Mouse (Mus musculus) gastrocnemius, postnatal 25 days (tissue): ENCODE results near the gene Kpnb1. TPM values are rescaled to one million over a fixed set of nuclear protein-coding genes. Genes with fewer than 3 reads are reported as not detected.

Experiments used
- DNase-seq: peaks from one replicate; pipeline ENCODE4 v3.0.0; 2022
- total RNA-seq, 2 experiments: library from RNA; stranded (reverse); gene quantifications; 1 replicate in 1 of 2; 2 replicates in 1 of 2; pipeline ENCODE4 v1.2.3; 2021

Gene Kpnb1
- total RNA-seq, 2 experiments from 2014 or later: 48.9 to 53.5 TPM

DNA sequence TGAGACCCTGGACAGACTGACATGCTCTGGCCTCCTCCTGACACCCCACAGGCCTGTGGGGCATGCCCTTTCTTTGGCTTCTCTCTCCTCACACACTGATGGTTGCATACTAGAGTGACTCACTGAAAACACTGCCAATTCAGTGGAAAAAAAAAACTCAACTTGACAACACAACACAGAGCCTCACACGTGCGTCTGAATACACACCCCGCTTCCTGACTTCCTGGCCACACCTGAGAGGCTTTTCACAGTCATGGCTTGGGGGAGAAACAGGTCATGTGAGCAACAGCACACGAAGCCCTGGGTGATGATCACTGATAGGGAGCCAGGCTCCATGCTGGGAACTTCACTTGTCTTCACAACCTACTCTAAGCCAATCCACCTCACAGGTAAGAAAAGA, 46.9 kb downstream of the Kpnb1 start:
- DNase-seq: no peak

DNA sequence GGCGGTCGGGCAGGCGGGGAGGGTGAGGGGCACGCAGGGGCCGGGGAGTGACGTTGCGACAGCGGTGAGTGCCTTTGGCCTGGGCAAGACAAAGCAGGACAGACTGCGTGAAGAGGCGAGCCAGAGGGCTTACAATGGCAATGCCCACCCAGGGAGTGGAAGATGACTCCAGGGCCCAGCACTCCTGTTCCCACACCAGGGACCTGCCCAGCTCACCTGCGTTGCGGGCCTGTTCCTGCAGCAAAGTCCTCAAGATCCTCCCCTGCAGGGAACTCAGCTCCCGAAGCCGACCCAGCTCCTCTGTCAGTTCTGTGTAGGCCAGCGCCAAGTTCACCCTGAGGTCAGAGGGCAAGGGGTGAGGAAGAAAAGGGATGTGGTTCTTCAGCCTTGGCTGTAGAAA, 48.4 kb downstream of the Kpnb1 start:
- DNase-seq: no peak

DNA sequence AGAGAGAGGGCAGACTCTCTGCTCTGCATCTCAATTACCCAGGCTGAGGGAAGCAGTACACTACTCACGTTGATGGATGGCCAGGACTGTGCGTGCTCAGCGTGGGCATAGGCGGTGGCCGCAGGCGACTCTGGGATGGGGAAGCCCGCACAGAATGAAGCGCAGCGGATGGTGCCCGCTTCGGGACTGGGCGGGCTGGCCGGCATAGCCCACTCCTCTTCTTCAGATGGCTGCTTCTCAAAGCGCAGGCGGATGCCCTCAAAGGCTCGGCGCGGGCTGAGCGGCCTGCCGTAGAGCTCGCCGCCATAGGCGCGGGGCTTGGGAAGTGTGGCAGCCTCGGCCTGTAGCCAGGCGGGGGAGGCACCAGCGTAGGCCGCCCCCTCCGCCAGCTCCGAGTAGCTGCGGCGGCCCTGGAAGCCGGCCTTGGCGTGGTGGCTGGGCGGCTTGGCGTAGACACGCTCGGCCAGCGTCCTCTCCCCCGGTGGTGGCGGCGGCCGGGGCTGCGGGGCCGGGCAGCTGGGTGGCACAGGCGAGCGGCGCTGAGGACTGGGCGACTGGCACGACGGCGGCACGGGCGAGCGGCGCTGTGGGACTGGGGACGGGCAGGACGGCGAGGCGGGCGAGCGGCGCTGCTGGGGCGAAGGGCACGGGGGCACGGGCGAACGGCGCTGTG, 49.0 kb downstream of the Kpnb1 start:
- DNase-seq: no peak

DNA sequence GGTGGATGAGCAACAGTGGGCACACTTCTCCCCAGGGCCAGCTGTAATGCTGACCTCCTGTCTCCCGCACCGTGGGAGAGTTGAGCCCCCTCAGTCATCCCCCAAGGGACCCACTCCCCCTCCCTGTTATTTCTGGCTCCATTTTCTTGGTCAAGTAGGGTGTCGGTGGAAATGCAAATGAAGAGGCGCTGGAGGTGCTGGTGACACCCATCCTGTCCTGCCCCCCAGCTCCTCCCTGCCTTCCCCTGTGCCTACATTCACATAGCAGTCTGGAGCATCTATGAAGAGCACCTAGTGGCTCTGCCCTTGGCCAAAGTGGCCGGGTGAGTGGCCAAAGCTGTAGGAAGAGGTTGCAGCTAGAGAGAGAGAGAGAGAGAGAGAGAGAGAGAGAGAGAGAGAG, 54.4 kb downstream of the Kpnb1 start:
- no peak for DNase-seq

DNA sequence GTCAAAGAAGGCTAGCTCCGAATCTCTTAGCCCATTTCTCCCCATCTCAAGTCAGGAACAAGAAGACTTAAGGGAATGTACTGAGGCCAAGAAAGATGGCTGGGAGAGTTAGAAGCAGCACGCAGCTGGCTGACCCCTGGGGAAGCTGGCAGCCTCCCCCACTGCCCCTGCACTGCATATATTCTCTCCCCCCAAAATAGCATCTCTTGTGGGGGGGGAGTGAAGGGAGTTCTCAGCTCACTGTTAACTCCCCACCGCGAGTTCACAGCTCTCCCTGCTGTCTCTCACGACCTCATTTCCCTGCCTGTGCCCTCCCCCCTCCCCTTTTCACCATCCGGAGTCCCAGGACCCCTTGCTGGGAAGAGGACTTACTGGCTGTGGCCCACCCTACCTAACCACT, 55.5 kb downstream of the Kpnb1 start:
- no peak for DNase-seq

DNA sequence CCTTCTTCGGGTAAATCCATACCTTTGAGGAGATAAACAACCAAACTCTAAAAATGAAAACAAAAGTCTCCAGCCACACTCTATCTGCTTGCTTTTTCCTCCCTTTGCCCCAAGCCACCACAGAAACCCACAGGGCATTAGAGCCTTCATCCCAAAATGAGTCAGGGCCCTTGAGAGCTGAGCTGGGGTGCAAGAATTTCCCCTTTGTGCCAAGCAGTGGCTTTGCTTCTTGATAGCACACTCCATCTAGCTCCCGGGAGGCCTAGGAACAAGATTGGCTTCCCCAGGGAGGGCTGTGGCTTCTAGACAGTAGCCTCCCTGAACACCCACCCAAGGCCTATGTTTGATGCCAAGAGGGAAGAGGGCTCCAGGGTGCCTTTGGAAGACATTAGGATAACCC, 56.0 kb downstream of the Kpnb1 start:
- DNase-seq: no peak

DNA sequence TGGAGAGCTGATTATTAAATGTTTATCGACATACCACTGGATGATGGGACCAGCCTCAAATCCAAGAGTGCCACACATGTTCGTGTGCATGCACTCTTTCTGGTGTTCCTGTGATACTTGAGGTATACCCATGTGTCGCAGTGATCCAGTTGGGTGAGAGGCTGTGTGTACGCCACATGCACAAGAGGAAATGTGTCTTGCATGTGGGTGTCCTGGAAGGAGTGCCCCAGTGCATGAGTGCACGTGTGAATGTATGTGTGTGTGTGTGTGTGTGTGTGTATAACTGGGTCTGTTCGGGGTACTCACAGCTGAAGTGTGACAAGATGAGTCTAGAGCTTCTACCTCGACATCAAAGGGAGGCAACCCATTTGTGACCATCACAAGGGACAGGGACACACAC, 57.4 kb downstream of the Kpnb1 start:
- DNase-seq: no peak

DNA sequence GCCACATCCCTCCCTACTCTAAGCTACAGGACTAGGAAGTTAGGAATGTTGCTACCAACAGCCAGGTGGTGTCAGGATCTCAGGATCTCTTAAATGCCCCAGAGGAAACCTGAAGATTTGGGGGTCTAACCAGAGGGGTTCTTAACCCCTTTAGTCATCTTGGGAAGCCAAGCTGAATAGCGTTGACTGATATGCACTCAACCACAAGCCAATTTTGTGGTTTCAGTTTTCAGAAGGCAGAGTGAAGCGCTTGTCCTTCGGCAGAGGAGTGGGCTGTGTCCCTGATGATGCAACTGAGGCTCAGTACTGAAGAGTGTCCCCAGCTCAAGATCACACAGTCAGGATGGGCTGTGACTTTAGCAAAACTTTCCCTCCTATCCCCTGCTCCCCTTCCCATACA, 58.7 kb downstream of the Kpnb1 start:
- DNase-seq: no peak

DNA sequence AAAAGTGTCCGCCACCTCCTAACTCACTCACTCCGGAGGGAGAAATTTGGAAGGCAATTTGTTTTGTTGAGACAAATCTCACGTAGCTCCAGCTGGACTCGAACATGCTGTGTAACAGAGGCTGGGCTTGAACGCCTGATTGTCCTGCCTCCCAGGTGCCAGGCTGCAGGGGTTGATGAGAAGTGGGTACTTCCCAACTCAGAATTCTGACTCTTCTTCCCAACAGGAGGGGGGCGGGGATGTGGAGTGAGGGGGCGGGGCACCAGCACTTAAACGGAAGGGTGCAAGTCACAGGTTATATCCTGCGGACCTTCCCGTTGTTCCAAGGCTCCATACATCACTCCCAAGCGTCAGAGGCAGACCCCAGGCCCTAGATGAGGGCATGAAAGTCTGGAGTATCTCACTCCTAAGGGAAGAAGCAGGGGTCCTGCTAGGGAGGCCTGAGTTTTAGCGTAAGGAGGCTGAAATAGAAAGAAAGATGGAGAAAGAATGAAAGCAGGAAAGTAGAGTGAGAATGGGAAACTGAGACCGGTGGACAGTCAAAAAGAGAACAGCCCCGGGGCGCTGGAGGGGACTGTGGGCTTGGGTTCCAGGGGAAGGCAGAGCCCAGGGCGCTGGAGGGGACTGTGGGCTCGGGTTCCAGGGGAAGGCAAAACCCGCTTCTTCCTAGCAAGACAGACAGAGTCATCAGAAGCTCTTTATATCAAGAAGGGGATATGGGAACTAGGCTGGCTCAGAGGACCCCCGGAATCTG, 60.0 kb downstream of the Kpnb1 start:
- DNase-seq: no peak

DNA sequence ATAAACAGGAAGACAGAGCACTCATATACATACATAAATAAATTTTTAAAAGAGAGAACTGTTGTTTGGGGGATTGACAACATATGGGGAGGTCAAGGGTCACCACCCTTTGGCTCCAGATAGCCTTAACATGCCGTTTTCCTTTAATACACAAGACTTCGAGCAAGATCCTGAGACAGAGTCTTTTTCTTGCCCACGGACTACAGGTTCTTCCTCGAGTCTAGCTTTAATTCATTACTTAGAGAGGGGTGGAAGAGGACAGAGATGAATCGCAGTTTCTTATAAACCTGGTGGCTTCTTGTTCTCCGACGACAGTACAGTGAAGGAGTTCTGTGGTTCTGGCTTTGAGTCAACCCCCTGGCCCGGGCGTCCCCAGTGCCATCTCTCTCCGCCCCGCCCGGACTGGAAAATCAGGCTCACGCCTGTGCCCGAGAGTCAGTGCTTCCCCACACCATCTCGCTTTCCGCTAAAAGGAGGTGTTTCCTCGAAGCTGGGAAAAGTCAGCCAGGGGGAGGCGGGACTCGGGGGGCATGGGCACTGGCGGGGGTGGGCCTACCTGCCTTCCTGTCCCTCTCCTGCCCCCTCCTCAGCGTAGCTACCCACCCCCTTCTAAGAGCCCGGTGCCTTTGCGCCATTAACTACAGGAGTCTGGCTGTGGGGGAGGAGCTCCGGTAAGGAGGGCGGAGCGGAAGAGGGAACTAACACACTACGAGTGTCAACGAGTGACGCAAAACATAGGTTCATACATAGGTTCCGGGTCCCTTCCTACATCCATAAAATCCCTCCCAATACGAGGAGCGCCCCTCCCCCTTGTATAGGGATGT, 60.8 kb downstream of the Kpnb1 start:
- no peak for DNase-seq

DNA sequence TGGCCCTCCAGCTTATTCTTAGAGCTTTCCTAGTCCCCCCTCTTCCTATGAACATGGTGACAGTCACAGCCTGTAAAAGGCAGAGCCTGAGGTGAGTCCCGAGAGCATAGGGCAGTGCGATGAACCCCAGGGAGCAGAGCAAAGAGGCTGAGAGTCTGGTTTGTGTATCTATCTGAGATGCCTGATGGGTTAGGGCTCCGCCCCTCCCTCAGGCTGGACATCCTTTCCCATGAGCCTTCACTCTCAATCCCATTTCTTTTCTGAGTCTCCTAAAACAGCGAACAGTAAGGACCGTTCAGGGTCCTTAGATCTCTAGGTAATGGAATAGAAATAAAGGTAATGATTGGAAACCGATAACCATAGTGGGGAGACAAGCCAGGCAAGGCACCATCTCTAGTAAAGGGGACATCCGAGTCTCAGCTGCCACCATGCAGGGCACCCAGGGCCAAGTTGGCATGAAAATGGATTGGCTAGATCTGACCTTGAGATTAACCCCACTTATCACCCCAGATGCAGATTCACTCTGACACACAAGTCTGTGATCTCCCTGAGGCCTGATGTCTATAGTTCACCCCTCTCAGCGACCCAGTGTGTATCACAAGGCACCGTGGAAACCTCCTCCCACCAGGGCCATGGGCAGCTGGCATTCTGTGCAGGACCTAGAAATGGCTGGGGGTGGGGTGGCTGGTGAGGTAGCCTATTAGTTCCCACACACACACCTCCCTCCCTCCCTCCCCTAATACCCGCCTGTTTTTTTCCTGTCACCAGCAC, 63.2 kb downstream of the Kpnb1 start:
- no peak for DNase-seq

DNA sequence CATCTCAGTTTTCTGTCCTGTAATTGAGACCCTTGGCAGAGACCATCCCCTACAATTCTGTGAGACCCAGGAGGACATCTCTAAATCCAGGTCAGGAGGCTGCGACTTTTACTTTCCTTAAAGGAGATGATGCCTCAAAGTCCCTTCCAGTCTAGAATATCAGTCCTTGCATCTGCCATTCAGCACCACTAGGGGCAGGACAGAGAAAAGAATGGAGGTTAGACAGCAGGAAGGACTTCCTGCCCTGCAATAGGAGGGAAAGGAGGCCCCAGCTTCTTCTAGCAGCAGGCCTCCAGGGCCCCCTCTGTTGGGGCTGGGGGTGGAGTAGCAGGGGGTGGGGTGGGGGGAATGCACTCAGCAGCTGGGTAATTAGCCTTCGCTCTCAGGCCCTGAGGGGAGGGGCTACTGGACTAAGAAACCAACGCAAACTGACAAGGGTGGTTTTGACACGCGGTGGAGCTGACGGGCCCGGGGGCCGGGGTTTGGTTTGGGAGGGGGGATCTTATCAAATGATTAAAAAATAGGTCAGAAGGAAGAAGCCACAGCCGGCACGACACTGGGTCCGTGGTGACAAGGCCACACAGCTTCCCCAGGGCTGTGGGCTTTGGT, 64.3 kb downstream of the Kpnb1 start:
- no peak for DNase-seq

DNA sequence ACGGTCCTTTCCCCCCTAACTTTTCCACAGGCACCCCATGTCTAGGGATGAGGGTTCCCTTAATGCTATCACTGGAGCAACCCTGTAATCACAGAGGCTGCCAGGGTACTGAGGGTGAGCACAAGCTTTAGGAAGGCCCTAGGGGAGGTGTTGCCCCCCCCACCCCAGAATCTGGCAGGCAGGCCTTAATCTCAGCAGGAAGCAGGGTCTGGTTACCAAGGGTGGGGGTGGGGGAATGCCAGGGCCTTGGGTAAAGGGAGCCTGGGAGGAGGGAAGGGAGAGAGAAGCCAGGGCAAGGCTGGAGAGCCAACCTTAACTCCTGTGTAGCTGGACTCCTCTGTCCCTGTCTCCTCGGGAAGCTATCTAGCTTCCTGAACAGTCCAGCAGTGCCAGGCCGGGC, 67.0 kb downstream of the Kpnb1 start:
- no peak for DNase-seq

DNA sequence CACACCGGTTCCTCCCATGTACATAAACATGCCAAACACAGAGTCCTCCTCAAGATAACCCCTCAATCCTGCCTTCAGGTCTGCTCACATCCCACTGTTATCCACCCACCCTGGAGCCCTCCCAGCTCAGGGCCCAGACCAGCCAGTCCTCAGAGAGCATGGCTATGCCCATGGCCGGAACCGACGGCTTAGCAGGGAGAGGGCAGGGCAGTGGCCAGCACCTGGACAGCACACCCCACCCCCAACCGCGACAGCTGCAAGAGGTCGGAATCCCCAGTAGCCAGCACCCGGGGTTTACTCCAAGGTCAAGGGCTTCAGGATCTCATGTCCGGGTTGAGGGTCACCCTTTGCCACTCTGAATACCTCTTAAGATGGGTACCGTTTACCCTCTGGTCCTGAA, 67.5 kb downstream of the Kpnb1 start:
- DNase-seq: peak; percentile 35

DNA sequence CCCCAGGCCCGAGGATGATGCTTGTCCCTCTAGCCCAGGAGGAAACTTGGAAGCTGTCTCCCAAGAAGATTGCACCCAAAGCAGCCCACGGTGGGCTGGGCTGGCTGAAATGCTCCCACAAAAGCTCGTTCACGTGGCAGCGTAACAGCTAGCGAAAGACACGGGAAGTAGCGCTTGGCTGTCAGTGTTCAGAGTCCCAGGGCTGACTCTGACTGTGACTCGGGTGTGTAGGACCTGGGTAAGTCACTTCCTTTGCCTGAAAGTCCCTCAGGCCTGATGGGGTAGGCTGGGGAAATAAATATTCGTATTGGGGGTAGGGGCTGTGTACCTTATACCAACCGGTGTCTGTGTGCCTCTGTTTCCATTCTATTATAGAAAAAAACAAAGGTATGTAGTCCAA, 71.9 kb downstream of the Kpnb1 start:
- DNase-seq: no peak

DNA sequence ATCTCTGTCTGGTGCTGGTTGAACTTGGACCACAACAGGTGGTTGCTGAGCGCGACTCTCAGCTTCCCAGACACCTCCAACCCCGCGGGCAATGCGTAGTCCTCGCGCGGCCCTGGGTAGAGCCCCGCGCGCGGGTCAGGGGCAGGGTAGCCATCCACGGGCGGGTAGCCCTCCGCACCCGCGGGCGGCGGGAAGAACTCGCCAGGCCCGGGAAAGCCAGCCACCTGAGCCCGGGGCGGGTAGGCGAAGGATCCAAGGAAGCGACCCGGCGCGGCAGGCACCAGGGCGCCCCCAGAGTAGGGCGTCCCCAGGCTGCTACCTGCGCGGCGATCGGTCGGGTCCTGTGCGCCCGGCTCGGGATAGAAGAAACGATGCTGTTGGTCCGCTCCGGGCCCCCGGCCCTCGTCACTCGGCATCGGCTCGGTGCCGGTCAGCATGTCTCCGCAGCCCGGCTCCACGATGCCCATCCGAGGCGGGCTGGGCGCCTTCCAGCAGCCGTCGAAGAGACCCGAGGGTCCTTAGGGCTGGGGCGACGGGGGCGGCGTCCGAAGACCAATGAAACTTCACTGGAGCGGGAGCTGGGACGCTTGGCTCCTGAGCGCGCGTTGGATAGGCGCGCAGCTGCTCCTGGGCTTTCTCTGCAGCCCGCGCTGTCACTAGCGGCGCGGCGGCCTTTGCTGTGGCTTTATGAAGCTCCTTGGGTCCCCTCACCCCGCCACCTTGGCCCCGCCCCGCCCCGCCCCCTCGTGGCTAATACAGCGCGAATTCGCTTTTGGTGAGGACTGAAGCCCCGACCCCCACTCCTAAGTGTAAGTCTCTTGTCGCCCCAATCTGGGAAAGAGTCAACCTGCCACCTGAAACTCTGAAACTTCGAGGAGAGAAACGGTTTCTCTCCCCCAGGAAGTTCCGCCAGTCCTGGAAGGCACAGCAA, 72.7 kb downstream of the Kpnb1 start, which contains the start of gene Tbx21:
Tbx21 (minus strand) TSS at position 661 of the 931 bp plus-strand sequence.
- DNase-seq: no peak

DNA sequence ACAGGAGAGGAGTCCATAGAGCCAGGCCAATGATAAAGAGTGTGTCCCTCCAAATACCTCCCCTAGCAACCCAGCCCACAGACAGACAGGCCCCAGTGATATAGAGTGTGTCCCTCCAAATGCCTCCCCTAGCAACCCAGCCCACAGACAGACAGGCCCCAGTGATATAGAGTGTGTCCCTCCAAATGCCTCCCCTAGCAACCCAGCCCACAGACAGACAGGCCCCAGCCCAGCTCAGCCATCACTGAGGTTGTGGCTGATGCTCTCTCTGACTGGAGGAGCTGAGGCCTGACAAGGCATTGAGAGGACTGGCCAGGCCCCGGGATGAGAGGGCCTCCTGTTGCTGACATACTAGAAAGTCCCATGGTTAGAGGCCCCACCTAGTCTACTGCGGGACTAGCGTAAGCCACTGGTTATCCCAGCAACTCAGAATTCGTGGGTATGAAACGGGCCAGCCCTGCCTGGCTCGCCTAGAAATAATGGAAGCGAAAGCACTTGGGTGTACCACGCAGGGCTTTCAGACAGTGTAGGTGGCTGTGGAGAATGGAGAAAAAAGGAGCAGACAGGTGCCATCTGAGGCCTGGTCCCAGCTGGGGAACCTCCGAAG, 75.1 kb downstream of the Kpnb1 start:
- DNase-seq: no peak
